Mouse (Mus musculus) stomach, embryonic 16.5 days (tissue): ENCODE data around the gene Atg4a-ps. TPM values are rescaled to one million over a fixed set of nuclear protein-coding genes. Genes with fewer than 3 reads are reported as not detected.
"Not testable (repeated sequence)": the region's sequence is repeated elsewhere in the genome, so short reads cannot be mapped to it uniquely, and the experiment has no call there.

ENCODE experiments used
- ATAC-seq: fragments of 200-750 bp; cut with Nextera tagmentation; 2 replicates; pipeline ENCODE4 v1.8.0; 2017; ENCODE audit warnings: moderate number of reproducible peaks, moderate TSS enrichment; ENCODE audit not compliant: insufficient read depth, low FRiP score
- H3K27ac ChIP-seq: fragments of 300-500 bp; sonication (generic); 2 replicates; pipeline ENCODE4 v1.5.1; 2014; ENCODE audit warnings: low read length
- H3K27me3 ChIP-seq: fragments of 300-500 bp; sonication (generic); 2 replicates; pipeline ENCODE4 v1.6.1; 2014; ENCODE audit warnings: low read length, control low read depth, mixed read lengths; ENCODE audit not compliant: control insufficient read depth, insufficient read depth
- H3K36me3 ChIP-seq: fragments of 300-500 bp; sonication (generic); 2 replicates; pipeline ENCODE4 v1.6.1; 2014; ENCODE audit warnings: low read length; ENCODE audit not compliant: control insufficient read depth, insufficient read depth
- H3K4me1 ChIP-seq: fragments of 300-500 bp; sonication (generic); 2 replicates; pipeline ENCODE4 v1.6.1; 2014; ENCODE audit warnings: low read length, control low read depth, mixed read lengths; ENCODE audit not compliant: control insufficient read depth, insufficient read depth
- H3K4me2 ChIP-seq: fragments of 300-500 bp; sonication (generic); 2 replicates; pipeline ENCODE4 v1.6.1; 2014; ENCODE audit warnings: low read depth, low read length, mixed read lengths
- H3K4me3 ChIP-seq: fragments of 300-500 bp; sonication (generic); replicated peaks from 2 replicates; pipeline ENCODE4 v1.5.1; 2014; ENCODE audit warnings: mild to moderate bottlenecking, low read length
- H3K9ac ChIP-seq: fragments of 300-500 bp; sonication (generic); 2 replicates; pipeline ENCODE4 v1.6.1; 2014; ENCODE audit warnings: low read length
- H3K9me3 ChIP-seq: fragments of 300-500 bp; sonication (generic); replicated peaks from 2 replicates; pipeline ENCODE4 v1.6.1; 2016; ENCODE audit warnings: low read length, control low read depth; ENCODE audit not compliant: control insufficient read depth
- WGBS: fragments of 180-500 bp; shearing (Covaris S2); extraction: QIAGEN DNeasy Blood & Tissue Kit; methylation state at CpG from one replicate; pipeline ENCODE4 v1.1.7; 2014; 5-methylcytosine and 5-hydroxymethylcytosine counted together
- polyA plus RNA-seq: library from polyadenylated mRNA; unstranded; fragments of >200 nt; fragmentation: Nextera tagmentation; extraction: Ambion mirVana; gene quantifications from 2 replicates; pipeline ENCODE4 v1.2.1, GENCODE M21; 2015

Atg4a-ps gene
- polyA plus RNA-seq: 0.12 and 0.37 TPM in 2 replicates

DNA sequence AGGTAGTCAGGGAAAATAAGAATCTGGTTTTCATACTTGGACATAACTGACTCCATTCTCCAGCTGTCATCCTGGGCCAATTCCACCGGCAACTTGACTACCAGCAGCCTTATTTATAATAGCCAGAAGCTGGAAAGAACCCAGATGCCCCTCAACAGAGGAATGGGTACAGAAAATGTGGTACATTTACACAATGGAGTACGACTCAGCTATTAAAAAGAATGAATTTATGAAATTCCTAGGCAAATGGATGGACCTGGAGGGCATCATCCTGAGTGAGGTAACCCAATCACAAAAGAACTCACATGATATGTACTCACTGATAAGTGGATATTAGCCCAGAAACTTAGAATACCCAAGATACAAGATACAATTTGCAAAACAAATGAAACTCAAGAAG is at the start of gene Atg4a-ps:
TSS of gene Atg4a-ps (minus strand) at position 101 of the 400 bp plus-strand sequence.
- H3K4me3 ChIP-seq, H3K4me2 ChIP-seq, H3K27me3 ChIP-seq, ATAC-seq, H3K27ac ChIP-seq, H3K9ac ChIP-seq, H3K4me1 ChIP-seq, H3K9me3 ChIP-seq, H3K36me3 ChIP-seq: not testable (repeated sequence)
- WGBS: 86% methylated on average over 2 of the region's 2 CpGs

DNA sequence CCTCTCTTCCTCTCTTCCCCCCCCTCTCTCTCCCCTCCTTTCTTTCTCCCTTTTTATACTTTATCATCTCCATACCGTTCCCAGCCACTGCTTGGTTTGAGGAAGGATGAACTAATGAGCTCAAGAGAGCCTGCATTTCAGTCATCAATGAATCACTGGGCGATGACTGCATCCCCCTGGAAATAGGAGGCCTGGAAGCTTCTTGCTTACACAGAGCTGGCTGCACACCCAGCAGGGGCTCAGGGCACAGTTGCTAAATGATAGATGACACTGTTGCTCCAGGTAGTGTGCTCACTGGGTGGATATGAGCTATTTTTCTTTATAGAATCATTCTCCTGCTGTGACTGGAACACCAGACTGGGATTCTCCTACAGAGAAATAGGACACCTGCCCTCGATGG is 49.7 kb upstream of the Atg4a-ps start:
- Histone ChIP-seq H3K27ac (no peak overlapping the region), H3K4me2 (no peak overlapping the region), H3K4me3 (no peak overlapping the region), H3K4me1 (no peaks in the 10 kb centered on the region), H3K9me3 (no peaks in the 10 kb centered on the region), H3K27me3 (no peaks in the 10 kb centered on the region), H3K36me3 (no peaks in the 10 kb centered on the region), H3K9ac (no peak overlapping the region)
- ATAC-seq: no peak
- WGBS: 43% methylated on average over 3 of the region's 3 CpGs

- Histone ChIP-seq H3K9ac (no peak overlapping the region), H3K27me3 (no peaks in the 10 kb centered on the region), H3K36me3 (no peaks in the 10 kb centered on the region), H3K4me3 (no peak overlapping the region), H3K27ac (no peak overlapping the region), H3K4me1 (no peaks in the 10 kb centered on the region), H3K9me3 (no peaks in the 10 kb centered on the region), H3K4me2 (no peak overlapping the region)
- ATAC-seq: no peak
- 81% methylated on average over 3 of the region's 3 CpGs for WGBS
Observed at GRCm38 (mm10) chr3:103690506-103690905, 44.6 kb upstream of the Atg4a-ps start.

DNA sequence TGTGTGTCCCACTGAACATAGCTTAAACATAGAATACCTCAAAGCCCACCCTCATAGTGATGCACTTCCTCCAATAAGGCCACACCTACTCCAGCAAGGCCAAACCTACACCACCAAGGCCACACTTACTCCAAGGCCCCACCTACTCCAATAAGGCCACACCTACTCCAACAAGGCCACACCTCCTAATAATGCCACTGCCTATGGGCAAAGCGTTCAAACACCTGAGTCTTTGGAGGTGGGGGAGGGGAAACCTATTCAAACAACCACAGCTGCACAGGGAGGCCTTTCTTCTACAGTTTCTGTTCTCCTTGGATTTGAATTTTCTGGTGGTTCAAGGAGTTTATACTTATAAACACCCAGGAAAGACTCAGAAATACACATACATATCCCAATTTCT is 43.2 kb upstream of the Atg4a-ps start:
- Histone ChIP-seq H3K9me3 (no peaks in the 10 kb centered on the region), H3K9ac (no peak overlapping the region), H3K4me1 (no peaks in the 10 kb centered on the region), H3K27me3 (no peaks in the 10 kb centered on the region), H3K4me2 (no peak overlapping the region), H3K27ac (no peak overlapping the region), H3K36me3 (no peaks in the 10 kb centered on the region), H3K4me3 (no peak overlapping the region)
- no peak for ATAC-seq
- WGBS: 54% methylated on average over 1 of the region's 1 CpGs

GRCm38 (mm10) chr3:103683966-103684319 is 38.1 kb upstream of the Atg4a-ps start:
- WGBS: 39% methylated on average over 5 of the region's 5 CpGs
- Histone ChIP-seq H3K27me3 (no peaks in the 10 kb centered on the region), H3K4me2 (no peak overlapping the region), H3K27ac (no peak overlapping the region), H3K9me3 (no peaks in the 10 kb centered on the region), H3K36me3 (no peaks in the 10 kb centered on the region), H3K4me3 (no peak overlapping the region), H3K9ac (no peak overlapping the region), H3K4me1 (no peaks in the 10 kb centered on the region)
- ATAC-seq: no peak

GRCm38 (mm10) chr3:103683234-103683965 is 37.5 kb upstream of the Atg4a-ps start:
- H3K4me1 ChIP-seq: no peaks in the 10 kb centered on the region
- 8% methylated on average over 21 of the region's 21 CpGs for WGBS
- H3K27me3 ChIP-seq: no peaks in the 10 kb centered on the region
- ATAC-seq: no peak
- H3K4me3 ChIP-seq: no peak overlapping the region
- no peak overlapping the region for H3K9ac ChIP-seq
- no peak overlapping the region for H3K4me2 ChIP-seq
- H3K27ac ChIP-seq: no peak overlapping the region
- no peaks in the 10 kb centered on the region for H3K36me3 ChIP-seq
- no peaks in the 10 kb centered on the region for H3K9me3 ChIP-seq

DNA sequence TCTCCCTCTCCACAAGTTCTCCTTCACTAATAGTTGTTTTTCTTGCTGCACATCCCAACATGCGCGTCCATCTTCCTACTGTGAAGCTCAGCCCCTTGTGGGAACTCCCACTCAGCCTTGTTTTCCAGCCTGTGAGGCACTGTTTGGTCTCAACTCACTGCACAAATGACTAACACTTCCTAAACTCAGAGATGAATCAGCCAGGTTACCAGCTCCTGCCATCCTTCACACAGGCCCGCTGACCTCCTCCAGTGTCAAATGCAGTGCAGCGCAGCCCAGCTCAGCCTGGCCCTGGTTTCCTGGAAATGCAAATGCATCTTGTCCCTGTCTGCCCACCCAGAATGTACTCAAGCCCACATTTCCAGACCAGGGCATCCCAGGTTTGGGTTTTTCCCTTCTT is 36.6 kb upstream of the Atg4a-ps start:
- no peak overlapping the region for H3K27ac ChIP-seq
- H3K36me3 ChIP-seq: no peaks in the 10 kb centered on the region
- no peaks in the 10 kb centered on the region for H3K9me3 ChIP-seq
- 52% methylated on average over 4 of the region's 4 CpGs for WGBS
- no peak overlapping the region for H3K4me2 ChIP-seq
- H3K27me3 ChIP-seq: no peaks in the 10 kb centered on the region
- no peak overlapping the region for H3K9ac ChIP-seq
- no peaks in the 10 kb centered on the region for H3K4me1 ChIP-seq
- ATAC-seq: no peak
- H3K4me3 ChIP-seq: no peak overlapping the region

GRCm38 (mm10) chr3:103678811-103679210 is 32.9 kb upstream of the Atg4a-ps start:
- no peaks in the 10 kb centered on the region for H3K4me1 ChIP-seq
- 48% methylated on average over 6 of the region's 6 CpGs for WGBS

DNA sequence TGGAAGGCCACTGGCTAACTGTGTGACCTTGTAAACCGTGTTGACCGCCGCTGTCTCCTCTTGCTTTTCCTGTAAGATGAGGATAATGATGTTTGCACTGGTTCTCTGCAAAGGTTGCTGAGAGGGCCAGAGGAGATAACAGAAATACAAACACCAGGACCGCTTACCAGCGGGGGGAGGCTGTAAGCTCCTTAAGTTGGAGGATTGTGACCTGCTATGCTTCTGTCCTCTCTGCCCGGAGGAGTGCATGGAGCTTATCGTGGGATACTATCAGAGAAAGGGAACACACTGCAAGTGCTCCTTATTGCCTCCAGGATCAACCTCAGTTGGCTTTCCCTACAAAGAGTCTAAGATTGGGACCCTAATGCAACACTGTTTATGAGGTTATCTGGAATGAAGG is 26.8 kb upstream of the Atg4a-ps start:
- H3K36me3 ChIP-seq: no peaks in the 10 kb centered on the region
- H3K4me2 ChIP-seq: no peak overlapping the region
- H3K4me3 ChIP-seq: no peak overlapping the region
- ATAC-seq: no peak
- no peaks in the 10 kb centered on the region for H3K9me3 ChIP-seq
- no peaks in the 10 kb centered on the region for H3K27me3 ChIP-seq
- no peaks in the 10 kb centered on the region for H3K4me1 ChIP-seq
- H3K9ac ChIP-seq: no peak overlapping the region
- WGBS: 23% methylated on average over 7 of the region's 7 CpGs
- no peak overlapping the region for H3K27ac ChIP-seq

More at GRCm38 (mm10) chr3:103678811-103679210, 32.9 kb upstream of the Atg4a-ps start:
- H3K27ac ChIP-seq: no peak overlapping the region
- H3K9ac ChIP-seq: no peak overlapping the region
- no peak for ATAC-seq
- H3K36me3 ChIP-seq: no peaks in the 10 kb centered on the region
- no peaks in the 10 kb centered on the region for H3K9me3 ChIP-seq
- no peak overlapping the region for H3K4me2 ChIP-seq
- no peaks in the 10 kb centered on the region for H3K27me3 ChIP-seq
- H3K4me3 ChIP-seq: no peak overlapping the region
